ENCODE assay signal across 17 mouse cellular contexts in genomic region chr19:37493378-37493777, GRCm38 (mm10).
"Had no signal": no experiment of that assay in that cellular context is flagged by ENCODE, and none has a peak within 500 bp of the region (broad histone marks: within the 10 kb centered on the region; RNA-seq: fewer than 3 reads in every experiment).

No protein-coding gene starts in this region.

- H3K9me3 ChIP-seq: intestine, embryonic 15.5 days; kidney, embryonic 15.5 days; limb, embryonic 10.5 days; limb, embryonic 13.5 days; lung, embryonic 15.5 days; midbrain, embryonic 10.5 days; neural tube, embryonic 12.5 days; neural tube, embryonic 15.5 days had no signal

- ATAC-seq: intestine, embryonic 15.5 days had no signal

- H3K27ac ChIP-seq: intestine, embryonic 15.5 days; kidney, embryonic 15.5 days; limb, embryonic 13.5 days; lung, embryonic 15.5 days; midbrain, embryonic 10.5 days; neural tube, embryonic 12.5 days; neural tube, embryonic 15.5 days had no signal

- H3K27me3 ChIP-seq: intestine, embryonic 15.5 days; kidney, embryonic 15.5 days; limb, embryonic 13.5 days; lung, embryonic 15.5 days; neural tube, embryonic 12.5 days; neural tube, embryonic 15.5 days had no signal

- H3K9ac ChIP-seq: intestine, embryonic 15.5 days; kidney, embryonic 15.5 days; limb, embryonic 13.5 days; liver, embryonic 14.5 days; lung, embryonic 15.5 days; neural tube, embryonic 12.5 days; neural tube, embryonic 15.5 days had no signal

- H3K4me2 ChIP-seq: intestine, embryonic 15.5 days; limb, embryonic 13.5 days; lung, embryonic 15.5 days; neural tube, embryonic 12.5 days; neural tube, embryonic 15.5 days had no signal

- H3K4me1 ChIP-seq: midbrain, embryonic 10.5 days; neural tube, embryonic 12.5 days; neural tube, embryonic 15.5 days had no signal

- DNase-seq: kidney, adult 11 months; kidney, adult 8-10 months; kidney, postnatal 10 days; kidney, postnatal 4 days; midbrain, embryonic 14.5 days; right cerebral cortex, adult 18-20 months; right cerebral cortex, postnatal 14 days; right cerebral cortex, postnatal 4 days had no signal

- H3K36me3 ChIP-seq: intestine, embryonic 15.5 days; kidney, embryonic 15.5 days; limb, embryonic 10.5 days; limb, embryonic 13.5 days; lung, embryonic 15.5 days; midbrain, embryonic 10.5 days; neural tube, embryonic 12.5 days; neural tube, embryonic 15.5 days had no signal

- H3K4me3 ChIP-seq: intestine, embryonic 15.5 days; kidney, embryonic 15.5 days; limb, embryonic 10.5 days; limb, embryonic 13.5 days; lung, embryonic 15.5 days; midbrain, embryonic 10.5 days; neural tube, embryonic 12.5 days; neural tube, embryonic 15.5 days had no signal
